Mouse (Mus musculus) bone marrow, adult 2 months (tissue): ENCODE results near the gene Ttn.

Source experiments
- CTCF ChIP-seq: fragments of 200-500 bp; IDR thresholded peaks from 2 replicates; pipeline ENCODE4 v1.5.1; 2011; ENCODE audit warnings: low read length, control low read depth; ENCODE audit not compliant: control insufficient read depth, insufficient read depth
- POLR2A ChIP-seq: fragments of 200-500 bp; IDR thresholded peaks from 2 replicates; pipeline ENCODE4 v1.6.1; 2011; ENCODE audit warnings: low read depth, mild to moderate bottlenecking, control low read depth, low read length, borderline replicate concordance; ENCODE audit not compliant: control insufficient read depth

GRCm38 (mm10) chr2:76861327-76861726 is 121.0 kb downstream of the Ttn start:
- no peak for TF ChIP-seq CTCF
- no peak for TF ChIP-seq POLR2A
